Mouse (Mus musculus) ES-Bruce4 (cell line): ENCODE measurements around the gene Gatad1. TPM values are rescaled to one million over a fixed set of nuclear protein-coding genes. Genes with fewer than 3 reads are reported as not detected.
"Not testable (repeated sequence)": the region's sequence is repeated elsewhere in the genome, so short reads cannot be mapped to it uniquely, and the experiment has no call there.

ENCODE experiments used
- H3K27ac ChIP-seq: 2 replicates; pipeline ENCODE4 v1.5.1; 2012; ENCODE audit warnings: low read length, inconsistent platforms; ENCODE audit not compliant: insufficient read depth
- H3K27me3 ChIP-seq: 2 replicates; pipeline ENCODE4 v1.6.1; 2012; ENCODE audit warnings: mild to moderate bottlenecking, low read length, inconsistent platforms; ENCODE audit not compliant: control insufficient read depth, poor library complexity, insufficient read depth, severe bottlenecking
- H3K36me3 ChIP-seq: 2 replicates; pipeline ENCODE4 v1.6.1; 2012; ENCODE audit warnings: inconsistent platforms, mild to moderate bottlenecking, low read length, moderate library complexity; ENCODE audit not compliant: control insufficient read depth, poor library complexity, insufficient read depth, severe bottlenecking
- H3K4me1 ChIP-seq: one replicate; pipeline ENCODE4 v1.8.1; 2011; ENCODE audit warnings: low read length; ENCODE audit not compliant: control insufficient read depth, insufficient read depth
- H3K4me3 ChIP-seq: 2 replicates; pipeline ENCODE4 v1.5.1; 2011; ENCODE audit warnings: low read depth, mild to moderate bottlenecking, low read length
- H3K9ac ChIP-seq: 2 replicates; pipeline ENCODE4 v1.6.1; 2012; ENCODE audit warnings: low read depth, mild to moderate bottlenecking, inconsistent platforms; ENCODE audit not compliant: poor library complexity, severe bottlenecking
- H3K9me3 ChIP-seq: replicated peaks from 2 replicates; pipeline ENCODE4 v1.6.1; 2012; ENCODE audit warnings: mild to moderate bottlenecking, low read length, inconsistent platforms; ENCODE audit not compliant: control insufficient read depth, poor library complexity, insufficient read depth, severe bottlenecking
- CTCF ChIP-seq: IDR thresholded peaks from one replicate; pipeline ENCODE4 v1.8.1; 2011; ENCODE audit warnings: low read depth, low read length
- EP300 ChIP-seq: IDR thresholded peaks from 2 replicates; pipeline ENCODE4 v1.6.1; 2011; ENCODE audit warnings: low read depth, low read length; ENCODE audit not compliant: insufficient read depth
- POLR2A ChIP-seq: IDR thresholded peaks from one replicate; pipeline ENCODE4 v1.8.1; 2011; ENCODE audit warnings: low read length; ENCODE audit not compliant: insufficient read depth
- polyA plus RNA-seq: library from polyadenylated mRNA; stranded (reverse); fragments of >200 nt; gene quantifications from 2 replicates; pipeline ENCODE4 v1.2.4, GENCODE M21; 2011; ENCODE audit warnings: low read depth; ENCODE audit not compliant: missing spikeins, insufficient read depth, insufficient read length

Gatad1 gene
- polyA plus RNA-seq, 1 experiment, result 146 TPM

GRCm38 (mm10) chr5:3691283-3691682 lies 34.3 kb upstream of the Gatad1 start:
- Histone ChIP-seq H3K27ac (no peak overlapping the region), H3K4me1 (no peaks in the 10 kb centered on the region), H3K36me3 (no peaks in the 10 kb centered on the region), H3K4me3 (no peak overlapping the region), H3K9me3 (no peaks in the 10 kb centered on the region), H3K9ac (no peak overlapping the region), H3K27me3 (no peaks in the 10 kb centered on the region)
- TF ChIP-seq POLR2A (no peak), CTCF (no peak), EP300 (no peak)

GRCm38 (mm10) chr5:3688298-3688697 lies 31.3 kb upstream of the Gatad1 start:
- no peak overlapping the region for H3K4me3 ChIP-seq
- H3K9me3 ChIP-seq, result no peaks in the 10 kb centered on the region
- H3K27me3 ChIP-seq, result no peaks in the 10 kb centered on the region
- H3K27ac ChIP-seq, result no peak overlapping the region
- no peak for TF ChIP-seq EP300
- TF ChIP-seq POLR2A, result no peak
- no peak for TF ChIP-seq CTCF
- no peaks in the 10 kb centered on the region for H3K4me1 ChIP-seq
- no peaks in the 10 kb centered on the region for H3K36me3 ChIP-seq
- H3K9ac ChIP-seq, result no peak overlapping the region

GRCm38 (mm10) chr5:3669938-3670554 lies 13.1 kb upstream of the Gatad1 start:
- Histone ChIP-seq H3K27me3 (peaks cover 1% of the 10 kb centered on the region; the same call in 1 of the 2 replicates), H3K4me3 (no peak overlapping the region), H3K4me1 (no peaks in the 10 kb centered on the region), H3K9ac (no peak overlapping the region), H3K27ac (no peak overlapping the region), H3K9me3 (no peaks in the 10 kb centered on the region; the same call in 1 of the 2 replicates), H3K36me3 (no peaks in the 10 kb centered on the region)
- TF ChIP-seq CTCF (no peak), EP300 (no peak), POLR2A (no peak)

- H3K9ac ChIP-seq, result no peak overlapping the region
- no peaks in the 10 kb centered on the region for H3K4me1 ChIP-seq
- TF ChIP-seq EP300 (no peak), CTCF (no peak), POLR2A (no peak)
- H3K36me3 ChIP-seq, result no peaks in the 10 kb centered on the region
- no peak overlapping the region for H3K4me3 ChIP-seq
- H3K27ac ChIP-seq, result no peak overlapping the region
- no peaks in the 10 kb centered on the region for H3K9me3 ChIP-seq
- peaks cover 1% of the 10 kb centered on the region; the same call in 1 of the 2 replicates for H3K27me3 ChIP-seq
Observed at GRCm38 (mm10) chr5:3666585-3666984, 9.6 kb upstream of the Gatad1 start.

GRCm38 (mm10) chr5:3665225-3665624 lies 8.2 kb upstream of the Gatad1 start:
- Histone ChIP-seq H3K4me1 (no peaks in the 10 kb centered on the region), H3K36me3 (no peaks in the 10 kb centered on the region), H3K27me3 (peaks cover 1% of the 10 kb centered on the region; the same call in 1 of the 2 replicates), H3K9ac (no peak overlapping the region), H3K9me3 (no peaks in the 10 kb centered on the region), H3K4me3 (no peak overlapping the region), H3K27ac (no peak overlapping the region)
- TF ChIP-seq EP300, result no peak
- TF ChIP-seq POLR2A, result no peak
- no peak for TF ChIP-seq CTCF

- Histone ChIP-seq H3K36me3 (no peaks in the 10 kb centered on the region), H3K27ac (no peak overlapping the region), H3K27me3 (no peaks in the 10 kb centered on the region), H3K4me3 (no peak overlapping the region), H3K4me1 (no peaks in the 10 kb centered on the region), H3K9ac (no peak overlapping the region), H3K9me3 (peaks cover 8% of the 10 kb centered on the region; the same call in 1 of the 2 replicates)
- no peak for TF ChIP-seq EP300
Observed at GRCm38 (mm10) chr5:3653801-3654200, 3.2 kb downstream of the Gatad1 start.

- H3K9ac ChIP-seq, H3K27ac ChIP-seq, H3K27me3 ChIP-seq, H3K36me3 ChIP-seq, H3K4me3 ChIP-seq, H3K4me1 ChIP-seq, H3K9me3 ChIP-seq: not testable (repeated sequence)
Observed at GRCm38 (mm10) chr5:3652903-3653575, 3.9 kb downstream of the Gatad1 start.
